Mouse (Mus musculus) embryonic facial prominence, embryonic 15.5 days (tissue): ENCODE measurements at regions not wholly inside any gene's neighbourhood (a gene's known extent, or its start where the extent isn't known, plus 50 kb on each side); places are given as distances from the start of the nearest gene placed in this dataset.

Source experiments
- ATAC-seq: fragments of 200-750 bp; cut with Nextera tagmentation; 2 replicates; pipeline ENCODE4 v1.8.0; 2017; ENCODE audit warnings: low read depth, moderate TSS enrichment; ENCODE audit not compliant: insufficient number of reproducible peaks, low FRiP score, low TSS enrichment
- H3K27ac ChIP-seq: fragments of 300-500 bp; sonication (generic); replicated peaks from 2 replicates; pipeline ENCODE4 v1.5.1; 2015; ENCODE audit warnings: mild to moderate bottlenecking, inconsistent platforms
- H3K27me3 ChIP-seq: fragments of 300-500 bp; sonication (generic); 2 replicates; pipeline ENCODE4 v1.6.1; 2015; ENCODE audit warnings: inconsistent platforms
- H3K36me3 ChIP-seq: fragments of 300-500 bp; sonication (generic); 2 replicates; pipeline ENCODE4 v1.6.1; 2015; ENCODE audit warnings: mild to moderate bottlenecking, inconsistent platforms
- H3K4me1 ChIP-seq: fragments of 300-500 bp; sonication (generic); 2 replicates; pipeline ENCODE4 v1.6.1; 2015; ENCODE audit warnings: inconsistent platforms
- H3K4me2 ChIP-seq: fragments of 300-500 bp; sonication (generic); replicated peaks from 2 replicates; pipeline ENCODE4 v1.6.1; 2015; ENCODE audit warnings: mild to moderate bottlenecking, inconsistent platforms
- H3K4me3 ChIP-seq: fragments of 300-500 bp; sonication (generic); replicated peaks from 2 replicates; pipeline ENCODE4 v1.5.1; 2015; ENCODE audit warnings: mild to moderate bottlenecking, inconsistent platforms
- H3K9ac ChIP-seq: fragments of 300-500 bp; sonication (generic); 2 replicates; pipeline ENCODE4 v1.6.1; 2015; ENCODE audit warnings: inconsistent platforms
- H3K9me3 ChIP-seq: fragments of 300-500 bp; sonication (generic); replicated peaks from 2 replicates; pipeline ENCODE4 v1.6.1; 2016; ENCODE audit warnings: inconsistent platforms
- WGBS: fragments of 180-500 bp; shearing (Covaris S2); methylation state at CpG from one replicate; pipeline ENCODE4 v1.1.7; 2015; 5-methylcytosine and 5-hydroxymethylcytosine counted together

DNA sequence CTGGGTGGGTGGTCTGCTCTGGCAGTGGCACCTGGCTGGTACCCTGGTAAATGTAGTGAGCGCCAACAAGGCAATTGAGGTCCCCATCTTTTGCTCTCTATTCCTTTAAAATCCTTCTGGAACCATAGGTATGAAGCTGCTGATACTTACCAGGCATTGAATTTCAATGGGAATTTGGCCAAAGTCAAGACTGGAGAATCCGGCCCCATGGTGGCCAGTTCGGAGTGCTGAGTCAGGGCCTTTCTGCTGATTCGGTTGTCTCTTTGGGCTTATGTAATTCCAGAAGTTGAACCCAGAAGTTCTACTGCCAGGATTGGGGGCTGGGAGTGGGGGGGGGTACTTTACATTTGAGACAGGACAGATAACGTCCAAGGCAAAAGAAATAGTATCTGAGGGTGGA is 79.0 kb upstream of the Ubl3 start:
- no peak overlapping the region for H3K9ac ChIP-seq
- 76% methylated on average over 5 of the region's 5 CpGs for WGBS
- H3K27me3 ChIP-seq = no peaks in the 10 kb centered on the region; the same call in 1 of the 2 replicates
- peaks cover 28% of the 10 kb centered on the region for H3K4me1 ChIP-seq
- no peaks in the 10 kb centered on the region for H3K9me3 ChIP-seq
- no peak overlapping the region for H3K4me2 ChIP-seq
- H3K36me3 ChIP-seq = no peaks in the 10 kb centered on the region
- no peak for ATAC-seq
- no peak overlapping the region for H3K4me3 ChIP-seq
- no peak overlapping the region for H3K27ac ChIP-seq

DNA sequence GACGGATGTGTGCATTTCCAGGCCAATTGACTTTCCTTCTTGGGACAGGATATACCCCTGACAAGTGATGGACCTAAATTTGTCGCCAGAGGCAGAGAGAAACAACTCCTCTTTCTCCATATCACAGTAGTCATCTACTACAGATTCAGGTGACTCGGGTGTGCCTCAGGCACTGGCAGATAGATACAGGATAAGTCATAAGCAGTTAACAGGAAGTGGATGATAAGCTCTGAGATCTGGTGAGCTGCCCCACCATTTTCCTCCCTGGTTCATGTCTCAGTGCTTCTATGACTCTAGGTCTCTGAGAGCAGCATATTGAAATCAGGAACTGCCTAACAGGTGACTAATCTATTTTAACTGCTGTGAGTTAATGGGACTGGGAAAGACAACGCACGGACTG is 73.4 kb upstream of the Ubl3 start:
- 82% methylated on average over 5 of the region's 5 CpGs for WGBS
- no peaks in the 10 kb centered on the region for H3K36me3 ChIP-seq

DNA sequence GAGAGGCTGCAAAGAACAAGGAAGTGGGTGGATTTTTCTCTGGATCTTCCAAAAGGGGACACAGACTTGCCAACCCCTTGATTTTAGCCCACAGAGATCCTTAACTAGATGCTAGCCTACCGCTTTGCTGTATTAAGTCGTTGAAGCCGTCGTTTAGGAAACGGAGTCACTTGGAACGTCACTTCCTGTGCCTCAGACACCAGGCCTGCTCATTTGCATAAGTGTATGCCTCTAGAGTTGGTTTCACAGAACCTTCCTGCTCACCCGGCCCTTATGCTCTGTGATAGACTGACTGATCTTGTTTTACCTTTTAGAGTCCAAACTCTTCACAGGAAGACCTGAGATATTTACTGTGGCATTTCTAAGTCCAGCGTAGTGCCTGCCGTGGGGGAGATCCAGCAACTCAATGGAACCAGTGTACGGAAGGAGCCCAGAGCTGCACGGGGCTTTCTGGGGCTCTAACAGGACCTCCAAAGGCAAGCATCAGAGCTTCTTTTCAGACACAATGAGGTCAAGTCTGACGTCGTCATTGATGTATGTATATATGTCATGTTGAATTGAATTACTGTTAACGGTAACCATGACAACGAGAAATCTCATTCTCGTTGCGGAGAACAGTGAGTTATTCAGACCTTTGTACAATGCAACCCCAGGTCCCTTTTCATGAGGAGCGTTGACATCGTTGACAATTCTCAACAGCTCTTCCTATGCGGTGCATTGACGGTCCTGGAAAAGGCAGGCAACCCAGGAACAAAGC is 72.2 kb upstream of the Ubl3 start:
- WGBS = 73% methylated on average over 21 of the region's 21 CpGs
- H3K27me3 ChIP-seq = no peaks in the 10 kb centered on the region; the same call in 1 of the 2 replicates
- H3K4me2 ChIP-seq = no peak overlapping the region
- H3K9ac ChIP-seq = no peak overlapping the region
- no peak overlapping the region for H3K27ac ChIP-seq
- H3K4me1 ChIP-seq = no peaks in the 10 kb centered on the region
- H3K9me3 ChIP-seq = no peaks in the 10 kb centered on the region
- no peak overlapping the region for H3K4me3 ChIP-seq
- ATAC-seq = no peak
- no peaks in the 10 kb centered on the region for H3K36me3 ChIP-seq

More for the DNA sequence above, 73.4 kb upstream of the Ubl3 start:
- no peak for ATAC-seq
- Histone ChIP-seq H3K9me3 (no peaks in the 10 kb centered on the region), H3K27ac (no peak overlapping the region), H3K27me3 (no peaks in the 10 kb centered on the region; the same call in 1 of the 2 replicates), H3K4me3 (no peak overlapping the region), H3K4me2 (no peak overlapping the region), H3K4me1 (no peaks in the 10 kb centered on the region), H3K9ac (no peak overlapping the region)

DNA sequence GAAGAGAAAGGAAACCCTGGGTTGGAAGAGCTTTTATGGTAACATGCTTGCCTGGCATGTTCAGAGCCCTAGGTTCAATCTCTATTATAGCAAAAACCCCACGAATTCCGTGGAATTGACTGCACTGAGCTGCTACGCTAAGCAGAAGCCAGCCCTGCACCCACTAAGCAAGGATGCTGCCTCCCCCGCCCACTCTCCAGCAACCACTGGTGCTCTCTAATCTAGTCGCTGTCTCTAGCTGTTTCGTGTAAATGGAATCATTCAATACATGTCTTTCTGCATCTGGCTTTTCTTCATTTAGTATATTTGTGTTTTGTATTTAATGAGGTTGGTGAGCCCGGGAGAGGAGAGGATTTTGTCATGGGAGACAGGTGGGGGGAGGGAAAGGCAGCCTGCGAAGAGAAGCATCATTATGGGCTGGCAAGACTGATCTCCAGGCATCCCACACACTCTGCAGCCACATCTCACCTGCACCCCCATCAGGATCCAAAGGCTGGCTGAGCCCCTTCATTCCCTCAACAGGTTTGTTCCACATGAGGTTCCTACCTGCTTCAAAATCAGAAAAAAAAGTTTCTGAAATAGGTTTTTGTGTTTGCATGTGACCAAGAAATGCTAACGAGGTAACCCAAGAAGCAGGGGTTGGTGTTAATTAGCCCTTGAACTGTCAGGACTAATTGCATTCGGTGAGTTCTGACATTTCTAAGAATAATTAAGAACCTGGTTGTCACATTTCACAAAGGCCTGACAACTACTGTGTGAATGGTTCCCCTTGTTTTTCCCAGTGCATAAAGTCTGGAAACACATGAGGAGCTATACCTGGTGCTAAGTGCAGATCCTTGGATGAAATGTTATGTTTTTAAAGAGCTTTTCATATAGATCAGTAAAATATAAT is 68.6 kb upstream of the Ubl3 start:
- H3K9me3 ChIP-seq = no peaks in the 10 kb centered on the region
- ATAC-seq = no peak
- H3K27ac ChIP-seq = no peak overlapping the region
- 41% methylated on average over 10 of the region's 10 CpGs for WGBS
- no peaks in the 10 kb centered on the region for H3K36me3 ChIP-seq
- H3K4me3 ChIP-seq = no peak overlapping the region
- no peak overlapping the region for H3K9ac ChIP-seq
- H3K4me2 ChIP-seq = no peak overlapping the region
- H3K4me1 ChIP-seq = peaks cover 2% of the 10 kb centered on the region
- no peaks in the 10 kb centered on the region for H3K27me3 ChIP-seq

DNA sequence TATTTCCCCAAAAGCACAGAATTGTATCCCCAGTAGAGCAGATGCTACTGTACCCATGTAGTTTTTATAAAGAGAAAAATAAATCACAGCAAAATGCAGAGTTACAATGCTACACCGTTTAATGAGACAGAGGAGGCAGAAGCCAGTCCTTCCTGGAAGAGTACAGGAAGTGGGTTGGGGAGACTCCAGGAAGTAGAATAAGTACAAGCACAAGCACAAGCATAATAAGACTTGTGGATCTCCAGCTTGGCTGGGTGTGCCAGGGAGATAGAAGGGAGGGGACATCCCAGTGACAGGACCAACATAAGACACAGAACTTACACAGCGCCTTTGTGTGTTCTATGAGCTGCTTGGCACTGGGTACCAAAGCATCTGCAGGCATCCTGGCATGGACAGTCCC is 67.3 kb upstream of the Ubl3 start:
- Histone ChIP-seq H3K27ac (no peak overlapping the region), H3K27me3 (no peaks in the 10 kb centered on the region), H3K9ac (no peak overlapping the region), H3K4me3 (no peak overlapping the region), H3K4me2 (no peak overlapping the region), H3K9me3 (no peaks in the 10 kb centered on the region), H3K36me3 (no peaks in the 10 kb centered on the region), H3K4me1 (peaks cover 7% of the 10 kb centered on the region)
- no peak for ATAC-seq
- WGBS = 87% methylated on average over 2 of the region's 2 CpGs

DNA sequence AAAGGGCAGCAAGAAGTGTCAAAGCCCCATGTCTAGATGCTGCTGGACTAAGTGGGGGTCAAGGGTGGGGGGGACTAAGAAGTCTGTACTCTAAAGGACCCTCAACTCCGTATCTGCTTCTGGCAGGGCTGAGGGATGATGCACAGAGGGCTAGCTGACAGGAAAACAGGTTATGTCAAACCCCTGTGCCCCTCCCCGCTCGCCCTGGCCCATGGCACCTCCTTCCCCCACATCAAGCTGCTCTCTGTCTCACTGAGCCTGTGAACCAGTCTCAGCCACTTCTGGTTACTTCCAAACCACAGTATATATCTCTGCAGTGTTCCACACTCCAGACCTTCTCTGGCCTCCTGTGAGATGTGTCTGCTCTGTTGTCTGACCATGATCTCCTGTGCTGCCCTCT is 63.8 kb upstream of the Ubl3 start:
- H3K4me3 ChIP-seq = no peak overlapping the region
- no peaks in the 10 kb centered on the region for H3K27me3 ChIP-seq
- ATAC-seq = no peak
- H3K9ac ChIP-seq = no peak overlapping the region
- no peaks in the 10 kb centered on the region for H3K9me3 ChIP-seq
- H3K27ac ChIP-seq = no peak overlapping the region
- peaks cover 7% of the 10 kb centered on the region for H3K4me1 ChIP-seq
- no peaks in the 10 kb centered on the region for H3K36me3 ChIP-seq
- WGBS = 79% methylated on average over 3 of the region's 3 CpGs
- no peak overlapping the region for H3K4me2 ChIP-seq

DNA sequence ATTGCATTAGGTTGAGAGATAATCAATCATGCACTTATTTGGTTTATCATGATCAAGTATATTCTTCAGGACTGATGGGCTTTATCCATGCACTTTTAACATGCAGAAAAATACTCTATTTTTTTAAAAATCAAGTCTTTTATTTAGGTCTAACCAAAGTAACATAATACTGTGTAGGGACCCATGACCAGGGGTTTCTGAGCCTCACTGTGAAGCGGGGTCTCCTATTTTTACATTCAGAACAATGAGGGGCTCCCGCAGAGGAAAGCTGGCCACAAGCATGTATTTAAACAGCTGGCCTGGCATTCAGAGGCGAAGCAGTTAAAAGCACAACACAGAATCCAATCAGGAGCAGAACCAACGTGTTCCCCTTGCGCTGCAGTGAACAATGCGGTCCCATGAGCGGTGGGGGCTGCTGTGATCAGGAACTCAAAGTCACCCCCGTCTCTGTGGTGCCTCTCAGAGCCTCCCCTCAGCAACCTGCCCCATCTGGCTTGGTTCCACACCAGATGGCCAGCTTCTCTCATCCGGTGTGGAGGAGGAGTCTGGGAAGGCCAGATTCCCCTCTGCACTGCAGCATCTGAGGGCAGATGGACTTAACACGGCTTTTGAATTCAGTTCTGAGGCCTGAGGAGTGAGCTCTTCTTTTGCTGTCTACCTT is 63.2 kb upstream of the Ubl3 start:
- Histone ChIP-seq H3K9ac (no peak overlapping the region), H3K27ac (no peak overlapping the region), H3K9me3 (no peaks in the 10 kb centered on the region), H3K27me3 (no peaks in the 10 kb centered on the region), H3K4me1 (peaks cover 7% of the 10 kb centered on the region), H3K4me2 (0 out of 2 replicates have a peak overlapping the region, but pooled peaks have one; percentile 22), H3K36me3 (no peaks in the 10 kb centered on the region), H3K4me3 (no peak overlapping the region)
- peak; percentile 34; the same call in 1 of the 2 replicates for ATAC-seq
- 37% methylated on average over 10 of the region's 10 CpGs for WGBS

DNA sequence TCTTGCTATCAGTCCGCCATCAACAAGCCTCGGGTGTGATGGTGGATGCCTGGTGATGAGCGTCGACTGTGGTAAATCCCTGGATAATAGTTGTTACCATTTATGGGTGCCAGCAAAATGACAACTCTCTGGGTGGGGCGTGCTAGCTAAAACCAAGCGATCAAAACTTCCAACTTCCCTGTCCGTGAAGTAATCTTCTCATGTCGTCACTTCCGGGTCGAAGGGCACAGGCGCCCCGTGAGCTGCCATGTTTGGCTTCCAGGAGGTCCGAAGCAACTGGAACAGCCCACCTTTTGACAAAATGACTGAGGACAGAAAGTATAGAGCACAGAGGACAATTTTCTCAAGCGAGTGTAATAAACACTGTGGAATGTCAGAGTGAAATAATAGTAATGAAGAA is 62.5 kb upstream of the Ubl3 start:
- no peaks in the 10 kb centered on the region for H3K27me3 ChIP-seq
- ATAC-seq = no peak
- no peak overlapping the region for H3K9ac ChIP-seq
- H3K9me3 ChIP-seq = no peaks in the 10 kb centered on the region
- H3K4me2 ChIP-seq = no peak overlapping the region
- H3K4me3 ChIP-seq = no peak overlapping the region
- H3K27ac ChIP-seq = no peak overlapping the region
- H3K4me1 ChIP-seq = peaks cover 7% of the 10 kb centered on the region
- WGBS = 88% methylated on average over 14 of the region's 14 CpGs
- no peaks in the 10 kb centered on the region for H3K36me3 ChIP-seq

DNA sequence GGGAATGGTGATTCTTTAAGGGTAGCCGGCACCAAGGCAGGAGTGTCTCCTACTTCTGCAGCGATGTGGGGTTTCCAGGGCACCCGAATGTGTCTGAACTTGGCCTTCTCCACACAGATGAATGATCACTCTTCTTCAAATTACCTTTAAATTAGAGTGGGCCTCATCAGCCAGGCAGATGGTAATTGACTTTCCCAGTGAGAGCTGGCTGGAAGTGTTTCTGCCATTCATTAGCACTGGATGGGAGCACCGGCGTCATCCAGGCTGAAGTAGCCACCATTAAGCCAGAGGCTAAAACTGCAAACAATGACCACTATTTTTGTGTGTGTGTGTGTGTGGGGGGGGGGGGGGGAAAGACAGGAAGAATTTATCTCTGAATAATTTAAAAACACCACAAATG is 58.7 kb upstream of the Ubl3 start:
- Histone ChIP-seq H3K27ac (no peak overlapping the region), H3K4me2 (no peak overlapping the region), H3K9ac (no peak overlapping the region), H3K36me3 (no peaks in the 10 kb centered on the region), H3K9me3 (no peaks in the 10 kb centered on the region), H3K4me1 (peaks cover 27% of the 10 kb centered on the region), H3K27me3 (no peaks in the 10 kb centered on the region), H3K4me3 (no peak overlapping the region)
- WGBS = 56% methylated on average over 5 of the region's 5 CpGs
- no peak for ATAC-seq

DNA sequence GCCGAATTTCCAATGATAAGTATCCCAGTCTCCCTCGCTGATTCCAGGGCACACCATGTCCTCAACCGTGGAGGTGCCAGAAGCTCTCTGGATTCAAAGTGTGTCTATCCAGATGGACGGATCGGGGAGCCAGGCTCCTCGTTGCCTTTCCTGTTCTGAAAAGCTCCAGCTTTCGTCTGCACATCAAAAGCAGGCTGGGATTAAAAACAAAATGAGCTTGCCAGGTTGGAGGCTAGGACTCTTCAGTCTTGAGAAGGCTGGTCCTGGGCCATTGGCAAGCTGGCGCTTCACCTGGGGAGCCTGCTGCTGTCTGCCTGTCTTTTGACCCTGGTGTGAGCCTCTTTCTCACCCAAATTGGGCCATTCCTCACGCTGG is 56.9 kb upstream of the Ubl3 start:
- no peak for ATAC-seq
- H3K4me3 ChIP-seq = no peak overlapping the region
- 61% methylated on average over 9 of the region's 9 CpGs for WGBS
- H3K9me3 ChIP-seq = no peaks in the 10 kb centered on the region
- no peak overlapping the region for H3K27ac ChIP-seq
- peaks cover 21% of the 10 kb centered on the region for H3K4me1 ChIP-seq
- H3K9ac ChIP-seq = no peak overlapping the region
- H3K4me2 ChIP-seq = no peak overlapping the region
- H3K36me3 ChIP-seq = no peaks in the 10 kb centered on the region
- no peaks in the 10 kb centered on the region for H3K27me3 ChIP-seq

DNA sequence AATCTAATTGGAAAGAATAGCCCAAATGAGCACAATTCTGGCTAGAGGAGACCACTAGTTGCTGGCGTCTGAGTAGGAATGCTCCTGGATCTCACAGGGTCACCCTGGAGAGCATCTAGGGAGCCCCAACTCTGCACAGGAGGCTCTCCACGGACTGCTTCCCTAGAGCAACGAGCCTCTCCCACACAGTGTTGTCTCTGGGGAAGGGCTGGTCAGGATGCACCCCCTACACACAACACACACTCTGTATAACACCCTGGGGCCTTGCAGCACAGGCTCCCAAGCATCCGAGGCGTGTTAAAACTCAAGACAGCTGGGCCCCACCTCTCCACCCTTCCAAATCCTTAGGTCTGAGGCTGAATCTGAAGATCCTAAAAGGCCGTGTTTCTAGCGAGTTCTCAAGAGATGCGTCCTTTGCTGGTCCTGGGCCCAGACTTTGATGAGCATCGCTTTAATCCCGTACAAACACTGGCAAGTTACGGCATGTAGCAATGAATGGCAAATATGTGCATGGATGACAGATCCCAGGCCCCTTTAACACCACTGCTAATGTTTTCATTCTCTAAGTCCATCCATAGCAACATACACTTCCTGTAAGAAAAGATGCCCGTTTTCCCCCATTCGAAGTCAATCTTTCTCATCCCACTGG is 56.4 kb upstream of the Ubl3 start:
- no peak overlapping the region for H3K4me3 ChIP-seq
- no peak for ATAC-seq
- H3K9me3 ChIP-seq = no peaks in the 10 kb centered on the region
- H3K4me2 ChIP-seq = no peak overlapping the region
- peaks cover 21% of the 10 kb centered on the region for H3K4me1 ChIP-seq
- H3K27ac ChIP-seq = no peak overlapping the region; the same call in 1 of the 2 replicates
- H3K27me3 ChIP-seq = no peaks in the 10 kb centered on the region
- WGBS = 50% methylated on average over 13 of the region's 13 CpGs
- H3K9ac ChIP-seq = no peak overlapping the region
- H3K36me3 ChIP-seq = no peaks in the 10 kb centered on the region
